Mouse (Mus musculus) intestine, embryonic 14.5 days (tissue): ENCODE data around the gene Wdr45. TPM values are rescaled to one million over a fixed set of nuclear protein-coding genes. Genes with fewer than 3 reads are reported as not detected.

ENCODE experiments used
- ATAC-seq: fragments of 200-750 bp; cut with Nextera tagmentation; replicated peaks from 2 replicates; pipeline ENCODE4 v1.8.0; 2017; ENCODE audit warnings: low read depth, moderate number of reproducible peaks, moderate TSS enrichment, moderate library complexity; ENCODE audit not compliant: low FRiP score, low TSS enrichment
- DNase-seq: peaks from one replicate; pipeline ENCODE4 v3.0.0-alpha.2; 2018; ENCODE audit warnings: low spot score
- H3K27ac ChIP-seq: fragments of 300-500 bp; sonication (generic); 2 replicates; pipeline ENCODE4 v1.5.1; 2014; ENCODE audit warnings: low read depth, mild to moderate bottlenecking, control low read depth
- H3K27me3 ChIP-seq: fragments of 300-500 bp; sonication (generic); replicated peaks from 2 replicates; pipeline ENCODE4 v1.6.1; 2014; ENCODE audit warnings: low read length, control low read depth; ENCODE audit not compliant: control insufficient read depth, insufficient read depth
- H3K36me3 ChIP-seq: fragments of 300-500 bp; sonication (generic); 2 replicates; pipeline ENCODE4 v1.6.1; 2014; ENCODE audit warnings: low read length, control low read depth; ENCODE audit not compliant: control insufficient read depth, insufficient read depth
- H3K4me1 ChIP-seq: fragments of 300-500 bp; sonication (generic); replicated peaks from 2 replicates; pipeline ENCODE4 v1.6.1; 2014; ENCODE audit warnings: low read length, control low read depth, mixed read lengths; ENCODE audit not compliant: control insufficient read depth, insufficient read depth
- H3K4me2 ChIP-seq: fragments of 300-500 bp; sonication (generic); 2 replicates; pipeline ENCODE4 v1.6.1; 2014; ENCODE audit warnings: low read length
- H3K4me3 ChIP-seq: fragments of 300-500 bp; sonication (generic); 2 replicates; pipeline ENCODE4 v1.5.1; 2014; ENCODE audit warnings: low read depth, low read length, control low read depth, mixed read lengths
- H3K9ac ChIP-seq: fragments of 300-500 bp; sonication (generic); 2 replicates; pipeline ENCODE4 v1.6.1; 2014; ENCODE audit warnings: mild to moderate bottlenecking, low read length
- H3K9me3 ChIP-seq: fragments of 300-500 bp; sonication (generic); 2 replicates; pipeline ENCODE4 v1.6.1; 2016; ENCODE audit warnings: low read length, control low read depth; ENCODE audit not compliant: control insufficient read depth
- WGBS: fragments of 180-500 bp; shearing (Covaris S2); extraction: QIAGEN DNeasy Blood & Tissue Kit; methylation state at CpG from one replicate; pipeline ENCODE4 v1.1.7; 2014; 5-methylcytosine and 5-hydroxymethylcytosine counted together
- polyA plus RNA-seq: library from polyadenylated mRNA; unstranded; fragments of >200 nt; fragmentation: Nextera tagmentation; extraction: Ambion mirVana; gene quantifications from 2 replicates; pipeline ENCODE4 v1.2.1, GENCODE M21; 2014

The Wdr45 gene
- polyA plus RNA-seq, 1 experiment from 2014 or later = 21.5 TPM

- Histone ChIP-seq H3K4me3 (no peak overlapping the region), H3K4me1 (no peaks in the 10 kb centered on the region), H3K9me3 (no peaks in the 10 kb centered on the region), H3K27me3 (no peaks in the 10 kb centered on the region), H3K27ac (no peak overlapping the region), H3K36me3 (peaks cover 17% of the 10 kb centered on the region), H3K9ac (no peak overlapping the region), H3K4me2 (no peak overlapping the region)
- ATAC-seq = peak; percentile 79; the same call in 1 of the 2 replicates
- 48% methylated on average over 8 of the region's 8 CpGs for WGBS
- peak; percentile 79 for DNase-seq
These were observed 62.4 kb downstream of the Wdr45 start for GRCm38 (mm10) chrX:7776329-7777082.

Other genes with a start within 250 kb of the Wdr45 start
- 0.05 TPM in 1 of 2 replicates, not detected in the other for gene Foxp3, start 140.7 kb upstream of the Wdr45 start, polyA plus RNA-seq
- gene Ppp1r3f, start 140.1 kb upstream of the Wdr45 start, polyA plus RNA-seq = 1.4 and 2.2 TPM in 2 replicates
- 28.0 and 29.7 TPM in 2 replicates for gene Ccdc22, start 108.8 kb upstream of the Wdr45 start, polyA plus RNA-seq
- gene Cacna1f, start 107.2 kb upstream of the Wdr45 start, polyA plus RNA-seq = 0.04 TPM in 1 of 2 replicates, not detected in the other
- 3.1 and 3.9 TPM in 2 replicates for gene Syp, start 75.9 kb upstream of the Wdr45 start, polyA plus RNA-seq
- gene Prickle3, start 57.1 kb upstream of the Wdr45 start, polyA plus RNA-seq = 6.5 and 8.2 TPM in 2 replicates
- gene Plp2, start 42.9 kb upstream of the Wdr45 start, polyA plus RNA-seq = 238 TPM in 2 replicates
- 0.39 and 0.57 TPM in 2 replicates for gene Magix, start 33.1 kb upstream of the Wdr45 start, polyA plus RNA-seq
- 33.6 and 38.0 TPM in 2 replicates for gene Gpkow, start 17.2 kb upstream of the Wdr45 start, polyA plus RNA-seq
- gene Gm45208, start 7.9 kb downstream of the Wdr45 start, polyA plus RNA-seq = 0.42 TPM in 1 of 2 replicates, not detected in the other
- gene Praf2, start 14.1 kb downstream of the Wdr45 start, polyA plus RNA-seq = 81.0 and 81.1 TPM in 2 replicates
- gene Ccdc120, start 36.6 kb downstream of the Wdr45 start, polyA plus RNA-seq = 14.1 and 15.4 TPM in 2 replicates
- gene Tfe3, start 48.2 kb downstream of the Wdr45 start, polyA plus RNA-seq = 18.5 and 19.7 TPM in 2 replicates
- gene Gripap1, start 75.4 kb downstream of the Wdr45 start, polyA plus RNA-seq = 31.3 and 35.8 TPM in 2 replicates
- gene Kcnd1, start 108.0 kb downstream of the Wdr45 start, polyA plus RNA-seq = 1.6 and 2.2 TPM in 2 replicates
- gene Otud5, start 127.0 kb downstream of the Wdr45 start, polyA plus RNA-seq = 30.4 and 32.1 TPM in 2 replicates
- 5.8 and 7.5 TPM in 2 replicates for gene Pim2, start 163.9 kb downstream of the Wdr45 start, polyA plus RNA-seq
- gene Slc35a2, start 169.7 kb downstream of the Wdr45 start, polyA plus RNA-seq = 12.3 and 12.6 TPM in 2 replicates
- gene Pqbp1, start 184.9 kb downstream of the Wdr45 start, polyA plus RNA-seq = 90.5 and 99.5 TPM in 2 replicates
- 150 and 157 TPM in 2 replicates for gene Timm17b, start 185.0 kb downstream of the Wdr45 start, polyA plus RNA-seq
- not detected in 2 replicates for gene Gm10491, start 193.5 kb downstream of the Wdr45 start, polyA plus RNA-seq
- gene Gm10490, start 195.2 kb downstream of the Wdr45 start, polyA plus RNA-seq = not detected in 2 replicates
- gene Pcsk1n, start 205.5 kb downstream of the Wdr45 start, polyA plus RNA-seq = 10.1 and 13.8 TPM in 2 replicates
- gene Eras, start 214.3 kb downstream of the Wdr45 start, polyA plus RNA-seq = not detected in 2 replicates
- gene Hdac6, start 233.6 kb downstream of the Wdr45 start, polyA plus RNA-seq = 22.4 and 24.3 TPM in 2 replicates